Mouse (Mus musculus): ENCODE data around the gene Efna4. TPM values are rescaled to one million over a fixed set of nuclear protein-coding genes. Genes with fewer than 3 reads are reported as not detected.

Efna4 gene
- polyA plus RNA-seq, 1 experiment from 2014 or later, result 14.6 TPM

DNA sequence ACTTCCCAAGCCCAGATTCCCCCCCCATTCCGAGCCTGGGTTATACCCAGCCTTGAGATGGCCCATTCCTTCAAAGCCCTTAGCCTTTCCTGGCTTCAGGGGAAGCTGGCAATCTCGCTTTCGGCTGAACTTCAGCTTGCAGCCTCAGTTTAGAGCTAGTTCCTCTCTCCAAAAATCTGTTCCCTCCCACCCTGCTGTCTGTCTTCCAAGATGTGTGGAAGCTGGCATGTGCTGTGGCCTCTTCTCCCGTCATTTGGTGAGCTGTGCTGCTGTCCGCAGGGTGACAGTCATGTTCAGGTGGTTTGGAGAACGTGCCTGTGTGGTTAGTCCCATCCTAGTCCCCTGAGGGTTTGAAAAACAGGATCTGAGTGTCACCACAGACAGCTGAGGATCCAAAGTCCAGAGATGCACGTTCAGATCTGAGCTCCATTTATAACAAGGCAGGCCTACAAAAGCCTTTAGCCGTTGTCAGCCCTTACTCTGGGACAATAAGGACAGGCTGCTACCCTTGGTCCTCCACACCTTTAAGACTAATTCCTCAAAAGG lies 42.1 kb downstream of the Efna4 start:
- Histone ChIP-seq H3K9me3 (replicated peaks; ENCODE audit: control insufficient read depth, low read length) (no peaks in the 10 kb centered on the region), H3K4me3 (ENCODE audit: low read depth, low read length) (no peak overlapping the region), H3K27ac (ENCODE audit: low read depth, low read length) (no peak overlapping the region), H3K27me3 (replicated peaks; ENCODE audit: control insufficient read depth, insufficient read depth, low read length) (0 out of 2 replicates have a peak, but pooled peaks cover 2% of the 10 kb centered on the region), H3K4me2 (ENCODE audit: low read length) (no peak overlapping the region), H3K4me1 (ENCODE audit: control insufficient read depth, insufficient read depth, low read length) (no peaks in the 10 kb centered on the region), H3K36me3 (ENCODE audit: control insufficient read depth, insufficient read depth, low read length) (no peaks in the 10 kb centered on the region), H3K9ac (ENCODE audit: low read length) (no peak overlapping the region)
- DNase-seq (ENCODE audit: low spot score) (no peak), ATAC-seq (no peak)
- WGBS, result 82% methylated on average over 8 of the region's 8 CpGs

DNA sequence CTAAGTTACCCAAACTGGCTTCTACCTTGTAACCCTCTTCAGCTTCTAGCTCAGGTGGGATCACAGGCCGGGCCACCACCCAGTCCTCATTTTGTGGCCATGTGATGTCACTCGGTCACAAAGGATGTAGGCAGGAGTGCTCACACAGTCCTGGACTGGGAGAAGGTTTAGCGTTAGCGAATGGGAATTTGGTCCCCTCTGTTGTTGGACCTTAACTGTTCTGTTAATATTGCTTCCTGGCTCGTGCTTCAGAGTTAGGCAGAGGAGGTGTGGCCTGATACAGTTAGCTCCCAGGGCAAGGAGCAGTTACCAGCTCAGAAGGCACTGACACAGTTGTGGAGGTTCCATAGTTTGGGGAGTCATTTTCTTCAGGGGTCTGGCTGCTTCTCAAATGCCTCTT lies 43.6 kb downstream of the Efna4 start:
- Histone ChIP-seq H3K27me3 (replicated peaks; ENCODE audit: control insufficient read depth, insufficient read depth, low read length) (no peaks in the 10 kb centered on the region), H3K9me3 (replicated peaks; ENCODE audit: control insufficient read depth, low read length) (no peaks in the 10 kb centered on the region), H3K4me1 (ENCODE audit: control insufficient read depth, insufficient read depth, low read length) (no peaks in the 10 kb centered on the region), H3K27ac (ENCODE audit: low read depth, low read length) (no peak overlapping the region), H3K36me3 (ENCODE audit: control insufficient read depth, insufficient read depth, low read length) (no peaks in the 10 kb centered on the region), H3K9ac (ENCODE audit: low read length) (no peak overlapping the region), H3K4me2 (ENCODE audit: low read length) (no peak overlapping the region), H3K4me3 (ENCODE audit: low read depth, low read length) (no peak overlapping the region)
- ATAC-seq, result no peak
- WGBS, result 82% methylated on average over 5 of the region's 5 CpGs
- no peak for DNase-seq (ENCODE audit: low spot score)

DNA sequence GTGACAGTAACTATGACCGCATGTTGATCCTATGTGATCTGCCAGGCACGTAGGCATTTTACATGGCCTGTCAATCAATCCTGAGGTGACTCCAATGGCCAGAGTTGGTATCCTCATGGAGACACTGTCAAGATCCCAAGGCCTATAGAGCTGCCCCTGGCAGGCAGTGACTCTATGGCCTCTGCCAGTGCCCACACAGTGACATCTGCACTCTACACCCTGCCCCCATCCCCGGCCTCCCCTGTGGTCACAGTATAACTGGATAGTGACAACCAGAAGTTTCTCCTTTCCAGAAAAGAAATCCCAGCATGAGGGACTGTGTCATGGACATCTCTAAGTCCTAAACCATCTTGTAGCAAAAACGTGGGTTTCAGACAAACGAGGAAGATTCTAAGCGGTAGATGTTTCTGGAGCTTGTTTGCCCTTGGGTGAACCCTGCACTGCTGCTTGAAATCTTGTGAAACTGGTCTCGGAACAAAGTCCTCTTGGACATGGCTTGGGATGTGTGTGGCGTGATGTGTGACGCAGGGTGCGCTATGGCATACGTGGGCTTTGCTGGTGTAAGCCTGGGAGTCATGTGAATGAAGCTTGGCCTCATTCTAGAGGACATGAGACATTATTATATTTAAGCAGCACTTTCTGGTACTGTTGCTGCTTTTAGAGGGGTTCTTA lies 44.4 kb downstream of the Efna4 start:
- no peaks in the 10 kb centered on the region for H3K36me3 ChIP-seq (ENCODE audit: control insufficient read depth, insufficient read depth, low read length)
- H3K9ac ChIP-seq (ENCODE audit: low read length), result no peak overlapping the region
- no peaks in the 10 kb centered on the region for H3K4me1 ChIP-seq (ENCODE audit: control insufficient read depth, insufficient read depth, low read length)
- H3K4me2 ChIP-seq (ENCODE audit: low read length), result no peak overlapping the region
- H3K4me3 ChIP-seq (ENCODE audit: low read depth, low read length), result no peak overlapping the region
- H3K9me3 ChIP-seq (replicated peaks; ENCODE audit: control insufficient read depth, low read length), result no peaks in the 10 kb centered on the region
- no peaks in the 10 kb centered on the region for H3K27me3 ChIP-seq (replicated peaks; ENCODE audit: control insufficient read depth, insufficient read depth, low read length)
- no peak overlapping the region for H3K27ac ChIP-seq (ENCODE audit: low read depth, low read length)
- no peak for ATAC-seq
- DNase-seq (ENCODE audit: low spot score), result no peak
- 93% methylated on average over 11 of the region's 11 CpGs for WGBS

GRCm38 (mm10) chr3:89292303-89292702 lies 45.5 kb downstream of the Efna4 start:
- DNase-seq (ENCODE audit: low spot score) (no peak), ATAC-seq (no peak)
- Histone ChIP-seq H3K36me3 (ENCODE audit: control insufficient read depth, insufficient read depth, low read length) (no peaks in the 10 kb centered on the region), H3K27ac (ENCODE audit: low read depth, low read length) (no peak overlapping the region), H3K4me1 (ENCODE audit: control insufficient read depth, insufficient read depth, low read length) (no peaks in the 10 kb centered on the region), H3K4me3 (ENCODE audit: low read depth, low read length) (no peak overlapping the region), H3K27me3 (replicated peaks; ENCODE audit: control insufficient read depth, insufficient read depth, low read length) (no peaks in the 10 kb centered on the region), H3K9ac (ENCODE audit: low read length) (no peak overlapping the region), H3K9me3 (replicated peaks; ENCODE audit: control insufficient read depth, low read length) (no peaks in the 10 kb centered on the region), H3K4me2 (ENCODE audit: low read length) (no peak overlapping the region)
- WGBS, result 63% methylated on average over 5 of the region's 5 CpGs

DNA sequence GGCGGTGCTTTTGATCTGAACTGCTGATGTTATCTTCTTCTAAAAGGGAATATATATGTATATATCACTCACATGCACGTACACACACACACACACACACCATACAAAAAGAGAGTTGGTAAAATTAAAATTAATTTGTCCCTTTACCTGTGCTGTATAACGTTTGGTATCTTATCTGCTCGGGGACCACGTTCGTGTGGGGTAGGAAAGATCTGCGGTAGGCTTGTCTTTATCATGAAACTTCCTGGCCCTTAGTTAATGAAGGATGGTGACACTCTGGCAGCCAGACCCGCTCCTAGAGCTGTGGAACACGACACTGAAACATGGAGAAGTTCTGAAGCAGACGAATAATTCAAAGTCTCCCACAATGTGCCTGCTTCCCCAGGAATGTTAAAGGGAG lies 46.0 kb downstream of the Efna4 start:
- H3K4me1 ChIP-seq (ENCODE audit: control insufficient read depth, insufficient read depth, low read length), result no peaks in the 10 kb centered on the region
- H3K36me3 ChIP-seq (ENCODE audit: control insufficient read depth, insufficient read depth, low read length), result no peaks in the 10 kb centered on the region
- no peak for ATAC-seq
- no peak overlapping the region for H3K4me3 ChIP-seq (ENCODE audit: low read depth, low read length)
- H3K4me2 ChIP-seq (ENCODE audit: low read length), result no peak overlapping the region
- H3K9ac ChIP-seq (ENCODE audit: low read length), result no peak overlapping the region
- DNase-seq (ENCODE audit: low spot score), result no peak
- no peaks in the 10 kb centered on the region for H3K9me3 ChIP-seq (replicated peaks; ENCODE audit: control insufficient read depth, low read length)
- 84% methylated on average over 10 of the region's 10 CpGs for WGBS
- no peaks in the 10 kb centered on the region for H3K27me3 ChIP-seq (replicated peaks; ENCODE audit: control insufficient read depth, insufficient read depth, low read length)
- no peak overlapping the region for H3K27ac ChIP-seq (ENCODE audit: low read depth, low read length)

DNA sequence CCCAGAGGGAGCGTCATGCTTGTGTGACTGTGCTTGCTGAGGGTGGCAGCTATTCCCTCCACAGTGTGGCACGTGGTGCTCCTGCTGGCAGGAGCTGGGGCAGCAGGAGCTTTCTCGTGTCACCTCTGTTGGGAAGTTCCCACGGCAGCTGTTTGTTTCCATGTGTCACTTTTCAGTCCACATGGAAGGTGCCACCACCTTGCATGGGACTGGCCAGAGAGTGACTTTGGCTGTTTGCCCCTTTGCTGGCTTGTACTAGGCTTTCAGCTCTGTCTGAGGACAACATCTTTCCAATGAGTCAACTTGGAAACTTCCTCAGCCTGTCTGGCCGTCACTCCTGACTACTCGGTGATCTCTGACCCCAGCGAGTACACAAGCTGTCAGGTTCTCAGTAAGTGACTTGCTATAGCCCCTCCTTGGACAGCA lies 49.3 kb downstream of the Efna4 start:
- Histone ChIP-seq H3K4me2 (ENCODE audit: low read length) (no peak overlapping the region), H3K27ac (ENCODE audit: low read depth, low read length) (no peak overlapping the region), H3K4me3 (ENCODE audit: low read depth, low read length) (no peak overlapping the region), H3K4me1 (ENCODE audit: control insufficient read depth, insufficient read depth, low read length) (no peaks in the 10 kb centered on the region), H3K9ac (ENCODE audit: low read length) (no peak overlapping the region), H3K36me3 (ENCODE audit: control insufficient read depth, insufficient read depth, low read length) (no peaks in the 10 kb centered on the region), H3K27me3 (replicated peaks; ENCODE audit: control insufficient read depth, insufficient read depth, low read length) (no peaks in the 10 kb centered on the region), H3K9me3 (replicated peaks; ENCODE audit: control insufficient read depth, low read length) (no peaks in the 10 kb centered on the region)
- 63% methylated on average over 7 of the region's 7 CpGs for WGBS
- ATAC-seq, result no peak
- no peak for DNase-seq (ENCODE audit: low spot score)

DNA sequence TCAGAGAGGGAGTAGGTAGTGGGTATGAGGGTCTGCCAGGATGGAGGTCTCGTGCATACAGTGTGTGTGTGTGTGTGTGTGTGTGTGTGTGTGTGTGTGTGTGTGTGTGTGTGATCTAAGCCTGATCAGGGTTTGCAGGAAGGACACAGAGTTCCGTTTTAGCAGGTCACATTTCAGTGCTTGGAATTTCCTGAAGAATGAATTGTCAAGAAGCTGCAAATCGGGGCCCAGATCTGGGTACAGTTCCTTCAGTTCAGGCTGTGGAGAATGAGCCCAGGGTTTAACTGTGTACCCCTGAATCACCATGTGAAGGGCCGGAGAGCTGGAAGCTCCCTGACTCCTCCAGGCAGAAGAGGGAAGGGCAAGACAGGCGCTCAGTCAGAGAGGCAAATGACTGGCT lies 50.5 kb downstream of the Efna4 start:
- no peaks in the 10 kb centered on the region for H3K9me3 ChIP-seq (replicated peaks; ENCODE audit: control insufficient read depth, low read length)
- DNase-seq (ENCODE audit: low spot score), result no peak
- H3K27me3 ChIP-seq (replicated peaks; ENCODE audit: control insufficient read depth, insufficient read depth, low read length), result no peaks in the 10 kb centered on the region
- H3K36me3 ChIP-seq (ENCODE audit: control insufficient read depth, insufficient read depth, low read length), result no peaks in the 10 kb centered on the region
- no peak for ATAC-seq
- 57% methylated on average over 5 of the region's 5 CpGs for WGBS
- H3K9ac ChIP-seq (ENCODE audit: low read length), result no peak overlapping the region
- H3K27ac ChIP-seq (ENCODE audit: low read depth, low read length), result no peak overlapping the region
- no peak overlapping the region for H3K4me3 ChIP-seq (ENCODE audit: low read depth, low read length)
- no peak overlapping the region for H3K4me2 ChIP-seq (ENCODE audit: low read length)
- H3K4me1 ChIP-seq (ENCODE audit: control insufficient read depth, insufficient read depth, low read length), result no peaks in the 10 kb centered on the region

DNA sequence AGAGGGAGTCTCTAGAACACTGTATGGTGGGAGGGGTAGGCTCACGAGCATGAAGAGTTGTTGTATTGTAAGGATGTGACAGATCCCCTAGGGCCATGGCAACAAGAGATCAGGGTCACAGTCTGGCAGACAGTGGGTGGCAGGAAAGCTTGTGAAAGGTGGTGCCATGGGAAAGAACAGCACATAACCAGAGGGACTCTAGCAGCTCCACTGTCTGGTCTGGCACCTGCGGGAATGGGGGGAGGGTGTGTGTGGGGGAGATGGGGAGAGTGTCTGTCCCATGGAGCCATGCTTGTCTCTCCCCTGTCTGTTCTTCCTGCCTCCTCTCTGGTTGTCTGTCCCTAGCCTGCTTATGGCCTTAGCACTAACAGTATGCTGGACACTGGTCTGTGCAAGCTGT lies 52.3 kb downstream of the Efna4 start:
- Histone ChIP-seq H3K4me1 (ENCODE audit: control insufficient read depth, insufficient read depth, low read length) (peaks cover 7% of the 10 kb centered on the region), H3K4me2 (ENCODE audit: low read length) (no peak overlapping the region), H3K9ac (ENCODE audit: low read length) (no peak overlapping the region), H3K4me3 (ENCODE audit: low read depth, low read length) (no peak overlapping the region), H3K36me3 (ENCODE audit: control insufficient read depth, insufficient read depth, low read length) (no peaks in the 10 kb centered on the region), H3K27me3 (replicated peaks; ENCODE audit: control insufficient read depth, insufficient read depth, low read length) (0 out of 2 replicates have a peak, but pooled peaks cover 4% of the 10 kb centered on the region), H3K27ac (ENCODE audit: low read depth, low read length) (no peak overlapping the region), H3K9me3 (replicated peaks; ENCODE audit: control insufficient read depth, low read length) (no peaks in the 10 kb centered on the region)
- 49% methylated on average over 2 of the region's 2 CpGs for WGBS
- ATAC-seq, result no peak
- no peak for DNase-seq (ENCODE audit: low spot score)

- 87% methylated on average over 3 of the region's 3 CpGs for whole genome bisulfite sequencing
- ATAC-seq (no peak), DNase-seq (ENCODE audit: low spot score) (no peak)
- Histone ChIP-seq H3K4me2 (ENCODE audit: low read length) (no peak overlapping the region), H3K4me3 (ENCODE audit: low read depth, low read length) (no peak overlapping the region), H3K9ac (ENCODE audit: low read length) (no peak overlapping the region), H3K27ac (ENCODE audit: low read depth, low read length) (no peak overlapping the region), H3K27me3 (replicated peaks; ENCODE audit: control insufficient read depth, insufficient read depth, low read length) (0 out of 2 replicates have a peak, but pooled peaks cover 8% of the 10 kb centered on the region), H3K36me3 (ENCODE audit: control insufficient read depth, insufficient read depth, low read length) (no peaks in the 10 kb centered on the region), H3K9me3 (replicated peaks; ENCODE audit: control insufficient read depth, low read length) (no peaks in the 10 kb centered on the region), H3K4me1 (ENCODE audit: control insufficient read depth, insufficient read depth, low read length) (peaks cover 15% of the 10 kb centered on the region)
These were observed 53.6 kb downstream of the Efna4 start for GRCm38 (mm10) chr3:89284261-89284660.
